Mouse (Mus musculus): ENCODE data around the gene Pfkp. TPM values are rescaled to one million over a fixed set of nuclear protein-coding genes. Genes with fewer than 3 reads are reported as not detected.

The Pfkp gene
- polyA plus RNA-seq, 1 experiment from 2014 or later, result 51.5 TPM

- Histone ChIP-seq H3K9me3 (ENCODE audit: control insufficient read depth, low read length) (no peaks in the 10 kb centered on the region), H3K27ac (ENCODE audit: low read depth, low read length) (no peak overlapping the region), H3K4me3 (ENCODE audit: low read depth, low read length) (no peak overlapping the region), H3K36me3 (ENCODE audit: control insufficient read depth, insufficient read depth, low read length) (peaks cover 23% of the 10 kb centered on the region), H3K27me3 (ENCODE audit: control insufficient read depth, insufficient read depth, low read length) (no peaks in the 10 kb centered on the region), H3K9ac (ENCODE audit: low read length) (no peak overlapping the region), H3K4me1 (ENCODE audit: control insufficient read depth, insufficient read depth, low read length) (no peaks in the 10 kb centered on the region), H3K4me2 (ENCODE audit: low read depth) (no peak overlapping the region)
- ATAC-seq (ENCODE audit: insufficient read depth, low FRiP score, low TSS enrichment) (no peak), DNase-seq (ENCODE audit: low spot score) (no peak)
- WGBS, result 99% methylated on average over 2 of the region's 2 CpGs
These were observed 86.2 kb downstream of the Pfkp start for GRCm38 (mm10) chr13:6562409-6562808.

GRCm38 (mm10) chr13:6557771-6558170 lies 90.8 kb downstream of the Pfkp start:
- H3K4me1 ChIP-seq (ENCODE audit: control insufficient read depth, insufficient read depth, low read length), result no peaks in the 10 kb centered on the region
- H3K4me3 ChIP-seq (ENCODE audit: low read depth, low read length), result no peak overlapping the region
- no peak overlapping the region for H3K4me2 ChIP-seq (ENCODE audit: low read depth)
- DNase-seq (ENCODE audit: low spot score) (no peak), ATAC-seq (ENCODE audit: insufficient read depth, low FRiP score, low TSS enrichment) (no peak)
- no peak overlapping the region for H3K9ac ChIP-seq (ENCODE audit: low read length)
- 94% methylated on average over 7 of the region's 7 CpGs for WGBS
- H3K9me3 ChIP-seq (ENCODE audit: control insufficient read depth, low read length), result no peaks in the 10 kb centered on the region
- no peak overlapping the region for H3K27ac ChIP-seq (ENCODE audit: low read depth, low read length)
- no peaks in the 10 kb centered on the region for H3K27me3 ChIP-seq (ENCODE audit: control insufficient read depth, insufficient read depth, low read length)
- H3K36me3 ChIP-seq (ENCODE audit: control insufficient read depth, insufficient read depth, low read length), result peaks cover 12% of the 10 kb centered on the region

- no peak overlapping the region for H3K4me2 ChIP-seq (ENCODE audit: low read depth)
- DNase-seq (ENCODE audit: low spot score), result no peak
- peaks cover 18% of the 10 kb centered on the region for H3K36me3 ChIP-seq (ENCODE audit: control insufficient read depth, insufficient read depth, low read length)
- H3K27me3 ChIP-seq (ENCODE audit: control insufficient read depth, insufficient read depth, low read length), result no peaks in the 10 kb centered on the region
- 96% methylated on average over 11 of the region's 11 CpGs for WGBS
- ATAC-seq (ENCODE audit: insufficient read depth, low FRiP score, low TSS enrichment), result no peak
- no peak overlapping the region for H3K27ac ChIP-seq (ENCODE audit: low read depth, low read length)
- no peaks in the 10 kb centered on the region for H3K4me1 ChIP-seq (ENCODE audit: control insufficient read depth, insufficient read depth, low read length)
- H3K4me3 ChIP-seq (ENCODE audit: low read depth, low read length), result no peak overlapping the region
- H3K9me3 ChIP-seq (ENCODE audit: control insufficient read depth, low read length), result no peaks in the 10 kb centered on the region
- no peak overlapping the region for H3K9ac ChIP-seq (ENCODE audit: low read length)
These were observed 92.9 kb downstream of the Pfkp start for GRCm38 (mm10) chr13:6555656-6556055.

- no peak overlapping the region for H3K4me3 ChIP-seq (ENCODE audit: low read depth, low read length)
These were observed 94.9 kb downstream of the Pfkp start for GRCm38 (mm10) chr13:6553708-6554107.

GRCm38 (mm10) chr13:6535287-6535932 lies 113.2 kb downstream of the Pfkp start:
- no peaks in the 10 kb centered on the region for H3K4me1 ChIP-seq (ENCODE audit: control insufficient read depth, insufficient read depth, low read length)
- ATAC-seq (ENCODE audit: insufficient read depth, low FRiP score, low TSS enrichment) (no peak), DNase-seq (ENCODE audit: low spot score) (no peak)
- no peaks in the 10 kb centered on the region for H3K9me3 ChIP-seq (ENCODE audit: control insufficient read depth, low read length)
- no peaks in the 10 kb centered on the region for H3K36me3 ChIP-seq (ENCODE audit: control insufficient read depth, insufficient read depth, low read length)
- 69% methylated on average over 6 of the region's 6 CpGs for WGBS
- no peak overlapping the region for H3K27ac ChIP-seq (ENCODE audit: low read depth, low read length)
- no peak overlapping the region for H3K4me2 ChIP-seq (ENCODE audit: low read depth)
- no peak overlapping the region for H3K4me3 ChIP-seq (ENCODE audit: low read depth, low read length)
- H3K27me3 ChIP-seq (ENCODE audit: control insufficient read depth, insufficient read depth, low read length), result no peaks in the 10 kb centered on the region
- no peak overlapping the region for H3K9ac ChIP-seq (ENCODE audit: low read length)

More at GRCm38 (mm10) chr13:6553708-6554107, 94.9 kb downstream of the Pfkp start:
- Histone ChIP-seq H3K27ac (ENCODE audit: low read depth, low read length) (no peak overlapping the region), H3K36me3 (ENCODE audit: control insufficient read depth, insufficient read depth, low read length) (peaks cover 15% of the 10 kb centered on the region), H3K9me3 (ENCODE audit: control insufficient read depth, low read length) (no peaks in the 10 kb centered on the region), H3K4me2 (ENCODE audit: low read depth) (no peak overlapping the region), H3K27me3 (ENCODE audit: control insufficient read depth, insufficient read depth, low read length) (no peaks in the 10 kb centered on the region), H3K4me1 (ENCODE audit: control insufficient read depth, insufficient read depth, low read length) (no peaks in the 10 kb centered on the region; the same call in 1 of the 2 replicates), H3K9ac (ENCODE audit: low read length) (no peak overlapping the region)
- no peak for DNase-seq (ENCODE audit: low spot score)
- ATAC-seq (ENCODE audit: insufficient read depth, low FRiP score, low TSS enrichment), result no peak
- 94% methylated on average over 2 of the region's 2 CpGs for WGBS

- Histone ChIP-seq H3K9ac (ENCODE audit: low read length) (no peak overlapping the region), H3K27me3 (ENCODE audit: control insufficient read depth, insufficient read depth, low read length) (no peaks in the 10 kb centered on the region), H3K9me3 (ENCODE audit: control insufficient read depth, low read length) (no peaks in the 10 kb centered on the region), H3K36me3 (ENCODE audit: control insufficient read depth, insufficient read depth, low read length) (no peaks in the 10 kb centered on the region), H3K4me3 (ENCODE audit: low read depth, low read length) (no peak overlapping the region), H3K27ac (ENCODE audit: low read depth, low read length) (no peak overlapping the region), H3K4me2 (ENCODE audit: low read depth) (no peak overlapping the region), H3K4me1 (ENCODE audit: control insufficient read depth, insufficient read depth, low read length) (no peaks in the 10 kb centered on the region)
- 98% methylated on average over 1 of the region's 1 CpGs for WGBS
- DNase-seq (ENCODE audit: low spot score) (no peak), ATAC-seq (ENCODE audit: insufficient read depth, low FRiP score, low TSS enrichment) (no peak)
These were observed 115.9 kb downstream of the Pfkp start for GRCm38 (mm10) chr13:6532683-6533082.

Other genes starting within 250 kb of the Pfkp start
- 116 and 123 TPM in 2 replicates for gene Pitrm1, start 100.6 kb downstream of the Pfkp start, polyA plus RNA-seq (2014; fragmentation: Nextera tagmentation; extraction: Ambion mirVana)

All from neural tube, embryonic 11.5 days (tissue).